Mouse (Mus musculus) MN1 (cell line): ENCODE measurements around the gene Gm9945.
A peak's percentile ranks its signal among the peaks of the same experiment; 100 is the strongest.

Experiments
- DNase-seq: peaks from one replicate; pipeline ENCODE4 v3.0.0-alpha.2; 2016; ENCODE audit warnings: low spot score

Gm9945 gene

GRCm38 (mm10) chr11:53479783-53480301 lies at the start of gene Gm9945, which contains the start of gene Sowaha:
TSS of gene Gm9945 (plus strand) at chr11:53480166.
TSS of gene Sowaha (minus strand) at chr11:53480274.
- no peak for DNase-seq

GRCm38 (mm10) chr11:53430300-53430669 lies 49.7 kb upstream of the Gm9945 start:
- peak; percentile 90 for DNase-seq

- peak; percentile 100 for DNase-seq
These were observed 49.2 kb upstream of the Gm9945 start, which contains the start of the genes Uqcrq and Gdf9 for GRCm38 (mm10) chr11:53430670-53431346. TSS of gene Uqcrq (minus strand) at chr11:53430831. TSS of gene Gdf9 (plus strand) at chr11:53431023.

GRCm38 (mm10) chr11:53431347-53432056 lies 48.5 kb upstream of the Gm9945 start:
- DNase-seq: peak; percentile 64

- DNase-seq: no peak
These were observed 46.9 kb upstream of the Gm9945 start for GRCm38 (mm10) chr11:53433057-53433456.

- DNase-seq: no peak
These were observed 44.5 kb upstream of the Gm9945 start for GRCm38 (mm10) chr11:53435504-53435903.

GRCm38 (mm10) chr11:53436338-53436737 lies 43.6 kb upstream of the Gm9945 start:
- no peak for DNase-seq

- no peak for DNase-seq
These were observed 38.0 kb upstream of the Gm9945 start for GRCm38 (mm10) chr11:53441921-53442320.

GRCm38 (mm10) chr11:53443861-53444260 lies 36.1 kb upstream of the Gm9945 start:
- no peak for DNase-seq

GRCm38 (mm10) chr11:53445562-53445961 lies 34.4 kb upstream of the Gm9945 start:
- no peak for DNase-seq

- DNase-seq: no peak
These were observed 33.8 kb upstream of the Gm9945 start for GRCm38 (mm10) chr11:53446183-53446582.

- no peak for DNase-seq
These were observed 32.0 kb upstream of the Gm9945 start for GRCm38 (mm10) chr11:53447996-53448395.

- DNase-seq: no peak
These were observed 31.4 kb upstream of the Gm9945 start for GRCm38 (mm10) chr11:53448529-53448928.

- no peak for DNase-seq
These were observed 29.8 kb upstream of the Gm9945 start for GRCm38 (mm10) chr11:53450070-53450705.

GRCm38 (mm10) chr11:53451361-53451760 lies 28.6 kb upstream of the Gm9945 start:
- no peak for DNase-seq

GRCm38 (mm10) chr11:53452396-53452795 lies 27.6 kb upstream of the Gm9945 start:
- no peak for DNase-seq

- no peak for DNase-seq
These were observed 26.9 kb upstream of the Gm9945 start for GRCm38 (mm10) chr11:53453031-53453430.

GRCm38 (mm10) chr11:53456474-53457371 lies 23.2 kb upstream of the Gm9945 start, which contains the start of the genes Gm10447 and Shroom1:
TSS of gene Gm10447 (minus strand) at chr11:53457110.
TSS of gene Shroom1 (plus strand) at chr11:53457205.
- DNase-seq: no peak

- DNase-seq: no peak
These were observed 22.5 kb upstream of the Gm9945 start for GRCm38 (mm10) chr11:53457372-53457954.

GRCm38 (mm10) chr11:53458996-53459395 lies 21.0 kb upstream of the Gm9945 start:
- DNase-seq: no peak

- DNase-seq: peak; percentile 50
These were observed 19.8 kb upstream of the Gm9945 start for GRCm38 (mm10) chr11:53460192-53460591.
